Mouse (Mus musculus): ENCODE data around the gene Tcf3.

DNA sequence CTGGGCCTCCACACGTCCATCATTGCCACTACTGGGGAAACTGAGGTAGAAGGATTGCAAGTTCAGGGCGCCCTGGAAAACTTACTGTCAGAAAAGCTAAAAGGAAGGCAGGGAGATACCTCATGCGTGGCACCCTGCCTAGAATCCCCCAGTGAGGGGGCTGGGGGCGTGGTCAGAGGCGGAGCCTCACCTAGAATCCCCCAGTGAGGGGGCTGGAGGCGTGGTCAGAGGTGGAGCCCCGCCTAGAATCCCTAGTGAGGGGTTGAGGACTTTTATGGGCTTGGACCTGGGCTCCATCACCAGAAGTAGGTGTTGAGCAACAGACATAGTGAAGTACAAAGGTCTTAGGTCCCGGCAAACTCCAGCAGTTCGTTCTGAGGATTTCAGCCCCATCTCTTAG lies 2.8 kb upstream of the Tcf3 start:
- TF ChIP-seq POLR2A (IDR thresholded peaks at IDR 0.05; ENCODE audit: low read depth, low read length) (no peak), CTCF (IDR thresholded peaks at IDR 0.05; ENCODE audit: extremely low read depth, insufficient read length, insufficient replicate concordance, low read depth, low read length) (no peak)

All from small intestine, adult 2 months (tissue).